Mouse (Mus musculus) v-Abl transformed pro-B cells (cell line): ENCODE measurements around the gene Hspa1b.
"Not testable (repeated sequence)": the region's sequence is repeated elsewhere in the genome, so short reads cannot be mapped to it uniquely, and the experiment has no call there.

ENCODE experiments used
- in situ Hi-C, 2 experiments: fragments of 400-800 bp; cut with MboI; formaldehyde crosslinking; loops; one replicate each; pipeline ENCODE4 v1.15.1; 2025; ENCODE audit not compliant: unreplicated experiment in 2 of 2

Hspa1b gene

GRCm38 (mm10) chr17:34994751-34995150 is 35.7 kb upstream of the Hspa1b start:
- in situ Hi-C loops: no loop called here

DNA sequence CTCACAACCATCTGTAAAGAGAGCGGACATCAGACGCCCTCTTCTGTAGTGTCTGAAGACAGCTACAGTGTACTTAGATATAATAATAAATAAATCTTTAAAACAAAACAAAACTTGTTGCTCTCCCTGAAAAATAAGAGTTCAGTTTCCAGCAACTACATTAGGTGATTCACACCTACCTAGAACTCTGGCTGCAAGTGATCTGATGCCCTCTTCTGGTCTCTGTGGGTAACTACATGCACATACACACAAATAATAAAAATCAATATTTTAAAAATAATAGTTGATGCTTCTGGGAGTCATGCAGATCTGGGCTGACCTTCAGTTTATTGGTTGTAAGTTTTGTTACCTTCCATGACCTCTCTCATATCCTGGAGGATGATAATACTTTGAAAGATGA is 25.2 kb upstream of the Hspa1b start:
- in situ Hi-C loops: loop anchor here (5.0 to 10.0 kb wide), 4 partner anchors 37 to 129 kb away; partner anchors contain the start of genes Slc44a4 (in 2 of the 2), Nelfe (in 1 of the 2) and Skiv2l (in 1 of the 2)

DNA sequence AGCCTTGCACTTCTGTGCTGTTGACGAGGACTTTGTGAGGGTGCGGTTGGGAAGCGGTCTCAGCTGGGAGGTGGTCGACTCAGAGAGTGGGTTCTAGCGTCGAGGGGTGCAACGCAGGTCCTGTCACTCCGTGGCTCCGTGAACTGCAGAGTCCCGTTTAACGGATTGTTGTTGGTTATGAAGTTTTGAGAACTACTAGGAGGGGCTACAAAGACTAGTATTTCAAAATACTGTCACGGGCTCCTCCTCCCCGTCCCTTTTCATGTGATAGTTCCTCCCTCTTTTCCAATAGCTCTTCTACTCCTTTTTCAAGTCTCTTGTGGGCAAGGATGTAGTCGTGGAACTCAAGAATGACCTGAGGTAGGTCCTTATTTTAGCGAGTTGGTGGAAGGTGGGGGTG is 23.3 kb upstream of the Hspa1b start:
- in situ Hi-C loops: loop anchor here (5.0 to 10.0 kb wide), 4 partner anchors 35 to 128 kb away; partner anchors contain the start of genes Slc44a4 (in 2 of the 2), Nelfe (in 1 of the 2) and Skiv2l (in 1 of the 2)

DNA sequence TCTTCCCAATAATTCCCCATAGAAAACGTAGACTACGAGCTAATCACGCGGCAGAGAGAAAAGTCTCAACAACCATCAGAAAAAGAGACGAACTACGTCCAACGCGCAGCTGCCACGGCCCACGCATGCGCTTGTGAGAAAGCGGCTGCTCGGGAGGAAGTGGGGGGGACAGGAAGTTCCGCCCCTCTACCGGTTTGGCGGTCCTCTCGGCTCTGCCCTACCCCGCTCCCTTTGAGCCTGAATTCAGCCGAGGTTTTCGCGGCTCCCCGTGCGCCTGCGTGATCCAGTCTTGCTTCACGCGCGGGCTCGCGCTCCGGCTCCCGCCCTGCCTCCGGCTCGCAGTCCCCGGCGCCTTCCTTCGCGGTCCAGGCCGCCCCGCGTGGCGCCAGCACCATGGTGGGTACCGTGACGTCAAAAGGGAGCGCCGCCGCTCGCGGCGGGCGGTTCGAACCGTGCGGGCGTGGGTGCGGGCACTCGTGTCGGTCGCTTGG is 22.7 kb upstream of the Hspa1b start, which contains the start of gene Lsm2:
Gene Lsm2, plus strand, starts transcription at position 173 of the 491 bp plus-strand sequence.
- in situ Hi-C loops: loop anchor here (5.0 to 10.0 kb wide), 4 partner anchors 34 to 127 kb away; partner anchors contain the start of genes Slc44a4 (in 2 of the 2), Nelfe (in 1 of the 2) and Skiv2l (in 1 of the 2)

DNA sequence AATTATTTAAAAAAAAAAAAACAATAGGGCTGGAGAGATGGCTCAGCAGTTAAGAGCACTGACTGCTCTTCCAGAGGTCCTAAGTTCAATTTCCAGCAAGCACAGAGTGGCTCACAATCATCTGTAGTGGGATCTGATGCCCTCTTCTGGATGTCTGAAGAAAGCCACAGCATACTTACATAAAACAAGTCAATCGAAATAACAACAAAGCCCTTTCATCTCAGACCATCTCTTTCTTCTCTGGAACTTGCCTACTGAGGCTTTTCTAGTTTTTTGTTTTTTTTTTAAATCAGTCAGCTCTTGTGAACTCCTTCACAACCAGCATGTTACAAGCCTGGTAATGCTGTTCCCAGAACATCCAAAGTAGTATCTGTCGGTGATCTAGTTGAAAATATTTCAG is 21.6 kb upstream of the Hspa1b start:
- in situ Hi-C loops: loop anchor here (5.0 to 10.0 kb wide), 4 partner anchors 33 to 126 kb away; partner anchors contain the start of genes Slc44a4 (in 2 of the 2), Nelfe (in 1 of the 2) and Skiv2l (in 1 of the 2)

DNA sequence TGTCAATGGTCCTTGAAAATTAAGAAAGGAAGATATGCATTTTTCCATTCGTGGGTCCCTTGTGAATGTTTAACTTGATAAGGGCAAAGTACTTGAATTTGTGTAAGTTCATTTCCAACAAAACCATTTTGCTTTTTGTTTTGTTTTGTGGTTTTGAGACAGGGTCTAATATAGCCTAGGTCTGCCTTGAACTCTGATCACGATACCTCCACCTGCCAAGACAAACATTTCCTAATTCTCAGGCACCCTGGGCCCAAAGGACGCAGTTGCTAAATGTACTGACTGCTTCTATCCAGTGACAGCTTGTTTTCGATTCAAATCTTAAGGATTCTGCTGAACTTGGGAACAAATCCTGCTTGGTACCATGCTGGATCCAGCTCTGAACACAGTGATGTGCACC is 20.6 kb upstream of the Hspa1b start:
- in situ Hi-C loops: loop anchor here (5.0 to 10.0 kb wide), 4 partner anchors 32 to 125 kb away; partner anchors contain the start of genes Slc44a4 (in 2 of the 2), Nelfe (in 1 of the 2) and Skiv2l (in 1 of the 2)

DNA sequence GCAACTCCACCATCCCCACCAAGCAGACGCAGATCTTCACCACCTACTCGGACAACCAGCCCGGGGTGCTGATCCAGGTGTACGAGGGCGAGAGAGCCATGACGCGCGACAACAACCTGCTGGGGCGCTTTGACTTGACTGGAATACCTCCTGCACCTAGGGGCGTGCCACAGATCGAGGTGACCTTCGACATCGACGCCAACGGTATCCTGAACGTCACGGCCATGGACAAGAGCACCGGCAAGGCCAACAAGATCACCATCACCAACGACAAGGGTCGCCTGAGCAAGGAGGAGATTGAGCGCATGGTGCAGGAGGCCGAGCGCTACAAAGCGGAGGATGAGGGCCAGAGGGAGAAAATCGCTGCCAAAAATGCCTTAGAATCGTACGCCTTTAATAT is 19.2 kb upstream of the Hspa1b start:
- in situ Hi-C loops: no loop called here

- in situ Hi-C loops: no loop called here
Observed at GRCm38 (mm10) chr17:34977000-34977399, 18.0 kb upstream of the Hspa1b start.

DNA sequence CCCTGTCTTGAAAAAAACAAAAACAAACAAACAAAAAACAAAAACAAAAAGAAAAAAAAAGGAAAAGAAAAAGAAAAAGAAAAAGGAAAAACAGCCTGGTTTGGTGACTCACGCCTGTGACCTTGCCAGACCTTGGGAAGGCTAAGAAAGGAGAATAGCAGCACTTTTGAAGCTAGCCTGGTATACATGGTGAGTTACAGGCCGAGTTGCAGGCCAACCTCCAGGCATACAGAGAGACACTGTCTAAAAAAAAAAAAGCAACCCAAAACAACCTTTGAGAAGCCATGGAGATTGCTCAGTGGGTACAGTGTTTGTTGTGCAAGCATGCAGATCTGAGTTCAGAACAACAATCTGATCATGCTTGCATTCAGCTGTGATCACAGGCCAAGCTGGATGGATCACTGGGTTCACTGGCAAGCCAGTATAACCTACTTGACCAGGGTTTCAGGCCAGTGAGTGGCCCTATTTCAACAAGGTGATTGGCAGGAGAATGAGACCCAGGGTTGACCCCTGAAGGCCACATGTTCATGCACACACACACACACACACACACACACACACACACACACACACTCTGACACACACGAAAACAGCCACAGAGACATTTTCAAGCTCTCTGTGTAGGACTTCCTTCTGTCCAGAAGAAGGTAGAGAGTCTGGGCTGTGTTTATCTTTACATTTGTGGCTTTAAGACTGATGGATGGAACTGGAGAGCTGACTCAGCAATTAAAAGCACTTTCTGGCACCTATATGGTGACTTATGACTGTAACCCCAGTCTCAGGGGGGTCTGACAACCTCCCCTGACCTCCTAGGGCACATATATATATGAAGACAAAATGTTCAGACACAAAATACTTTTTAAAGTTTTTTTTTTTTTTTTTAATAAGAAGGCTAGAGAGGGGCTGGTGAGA is 16.8 kb upstream of the Hspa1b start:
- in situ Hi-C loops: no loop called here

DNA sequence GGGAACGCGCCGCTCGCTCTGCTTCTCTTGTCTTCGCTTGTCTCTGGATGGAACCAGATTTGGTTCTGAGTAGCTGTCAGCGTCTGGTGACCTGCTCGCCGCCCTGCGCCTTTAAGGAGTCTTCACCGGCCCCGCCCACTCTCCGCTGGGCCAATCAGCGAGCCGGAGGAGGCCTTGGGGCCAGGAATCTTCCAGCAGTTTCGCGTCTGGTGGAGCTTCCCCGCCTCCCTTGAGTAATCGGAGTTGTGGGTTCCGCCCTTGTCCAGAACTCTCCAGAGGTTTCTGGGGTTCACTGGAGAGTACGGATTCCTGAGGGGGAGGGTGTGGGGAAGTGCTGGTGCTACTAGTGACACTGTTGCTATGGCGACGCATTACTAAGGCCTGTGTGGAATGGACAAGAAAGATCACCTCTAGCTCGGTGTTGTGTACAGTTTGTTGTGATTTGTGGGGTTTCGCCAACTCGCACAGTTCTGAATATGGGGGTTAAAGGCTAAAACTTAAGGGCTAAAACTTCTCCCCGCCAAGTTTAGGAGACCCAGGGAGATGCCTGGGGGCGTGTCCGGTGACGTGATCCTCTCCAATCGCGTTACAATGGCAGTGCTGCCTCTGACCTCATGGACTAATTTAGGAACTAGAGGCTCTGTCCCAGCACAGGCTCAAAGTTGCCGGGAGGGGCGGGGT is 13.2 kb upstream of the Hspa1b start, which contains the start of the genes Hspa1a and Hspa1l:
Gene Hspa1a, minus strand, starts transcription at position 88 of the 681 bp plus-strand sequence.
Gene Hspa1l, plus strand, starts transcription at position 635 of the 681 bp plus-strand sequence.
- in situ Hi-C loops: not testable (repeated sequence)

- in situ Hi-C loops: not testable (repeated sequence)
Observed at GRCm38 (mm10) chr17:34971694-34972068, 12.6 kb upstream of the Hspa1b start.

GRCm38 (mm10) chr17:34970850-34971249 is 11.8 kb upstream of the Hspa1b start:
- in situ Hi-C loops: not testable (repeated sequence)

- in situ Hi-C loops: not testable (repeated sequence)
Observed at GRCm38 (mm10) chr17:34969822-34970221, 10.8 kb upstream of the Hspa1b start, which contains the start of gene Gm20481. Gm20481 (plus strand) TSS chr17:34969912.

DNA sequence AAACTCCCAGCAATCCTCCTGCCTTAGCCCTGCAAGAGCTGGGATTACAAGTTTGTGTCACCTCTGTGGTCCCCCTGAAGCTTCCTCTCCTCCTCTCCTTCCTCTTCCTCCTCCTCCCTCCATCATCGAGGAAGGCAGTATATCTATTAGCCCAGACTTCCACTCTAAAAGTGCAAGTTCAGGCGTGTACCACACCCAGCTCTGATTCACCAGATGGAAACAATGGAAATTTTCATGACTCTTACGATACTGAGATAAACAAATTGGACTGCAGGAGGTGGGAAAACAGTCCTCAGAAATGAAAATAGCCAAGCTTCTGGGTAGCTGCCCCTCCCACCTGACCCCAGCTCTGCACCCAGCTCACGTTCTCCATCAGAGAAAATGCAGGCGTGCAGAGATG is 6.6 kb upstream of the Hspa1b start:
- in situ Hi-C loops: no loop called here

DNA sequence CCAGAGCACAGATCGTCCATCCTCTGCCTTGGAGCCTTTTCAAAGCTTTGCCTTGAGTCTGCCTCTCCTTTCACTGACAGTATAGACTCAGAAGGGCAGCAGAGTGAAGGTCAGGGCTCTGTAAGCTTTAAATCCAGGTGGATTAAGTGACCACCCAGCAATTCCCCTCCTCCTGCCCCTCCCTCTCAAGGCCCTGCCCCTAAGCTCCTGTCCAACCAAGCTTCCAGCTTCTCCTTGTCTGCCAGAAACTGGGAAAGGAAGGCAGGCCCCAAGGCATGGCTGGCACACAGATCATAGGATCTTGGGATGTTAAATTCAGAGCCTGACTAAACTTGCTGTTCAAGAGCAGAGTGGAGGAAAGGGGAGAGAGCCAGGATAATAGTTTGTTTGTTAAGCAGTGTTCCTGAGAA is 5.6 kb upstream of the Hspa1b start:
- in situ Hi-C loops: no loop called here

GRCm38 (mm10) chr17:34962841-34963240 is 3.8 kb upstream of the Hspa1b start:
- in situ Hi-C loops: no loop called here

GRCm38 (mm10) chr17:34962125-34962524 is 3.1 kb upstream of the Hspa1b start:
- in situ Hi-C loops: no loop called here

GRCm38 (mm10) chr17:34960702-34961493 is 1.9 kb upstream of the Hspa1b start:
- in situ Hi-C loops: no loop called here

DNA sequence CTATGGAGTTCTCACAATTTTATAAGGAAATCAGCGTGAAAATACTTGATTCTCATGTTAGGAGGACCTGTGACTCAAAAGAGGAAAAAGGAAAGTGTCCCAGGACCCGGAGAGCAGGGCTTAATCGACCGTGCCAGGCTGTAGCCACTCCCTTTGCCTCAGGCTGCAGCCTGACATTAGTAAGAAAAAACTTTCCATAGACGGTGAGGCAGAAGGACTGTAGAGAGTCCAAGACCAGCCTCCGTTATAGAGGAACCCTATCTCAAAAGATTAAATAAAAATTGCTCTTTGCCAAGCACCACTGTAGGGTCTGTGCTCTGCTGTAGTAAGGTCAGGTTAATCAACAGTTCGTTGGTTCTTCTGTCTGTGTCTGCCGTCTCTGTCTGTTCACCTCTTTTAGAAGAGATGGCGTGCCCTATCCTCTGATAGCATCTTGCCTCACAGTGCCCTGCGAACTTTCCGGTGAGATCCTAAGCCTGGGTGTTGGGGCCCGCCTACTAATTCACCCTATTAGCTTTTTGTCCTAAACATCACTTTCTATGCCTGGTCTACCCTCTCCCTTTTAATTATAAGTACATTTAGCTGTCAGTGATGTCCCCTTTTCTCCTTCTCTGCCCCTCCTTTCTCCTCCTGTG is 960 bp upstream of the Hspa1b start:
- in situ Hi-C loops: no loop called here
